Comparison of ENCODE assay signal across 15 mouse cellular contexts in the genomic region with DNA sequence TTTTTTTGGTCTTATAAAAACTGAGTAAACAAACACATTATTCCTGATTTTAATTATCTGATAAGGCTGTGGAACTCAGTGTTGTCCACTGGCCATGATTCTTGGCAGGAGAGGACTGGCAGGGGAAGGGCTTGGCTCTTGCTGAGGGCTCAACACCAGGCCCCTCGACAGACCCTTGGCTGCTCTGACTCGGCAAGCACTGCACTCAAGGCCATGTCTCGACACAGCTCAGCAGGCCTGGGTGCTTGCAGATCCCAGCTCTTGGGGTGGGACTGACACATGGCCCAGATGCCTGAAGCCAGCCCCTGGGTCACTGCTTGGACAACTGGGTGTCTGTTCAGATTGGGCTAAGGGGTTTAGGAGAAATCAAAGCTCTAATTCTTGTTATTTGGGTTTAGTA. TPM values are rescaled to one million over a fixed set of nuclear protein-coding genes. Genes with fewer than 3 reads are reported as not detected.
A peak's percentile ranks its signal among the peaks of the same experiment; 100 is the strongest.
DNase-seq lines count a peak whose midpoint lies in the region; ATAC-seq and TF ChIP-seq lines count a peak whose summit lies in the region.
"Had no signal": no experiment of that assay in that cellular context is flagged by ENCODE, and none has a peak within 500 bp of the region (broad histone marks: within the 10 kb centered on the region; RNA-seq: fewer than 3 reads in every experiment).

No protein-coding gene starts in this region.

- H3K9ac ChIP-seq in kidney, embryonic 16.5 days (replicated peaks; ENCODE audit: low read length), result no peak overlapping the region
- no peak overlapping the region for H3K9ac ChIP-seq in forebrain, embryonic 14.5 days (ENCODE audit: low read length)
- H3K9ac ChIP-seq: liver, embryonic 13.5 days had no signal

- no peak overlapping the region for H3K4me3 ChIP-seq in kidney, embryonic 16.5 days (ENCODE audit: low read length)
- no peak overlapping the region for H3K4me3 ChIP-seq in gastrocnemius, adult 2 months
- no peak overlapping the region for H3K4me3 ChIP-seq in forebrain, embryonic 14.5 days (ENCODE audit: low read depth, low read length)
- H3K4me3 ChIP-seq: liver, embryonic 13.5 days; midbrain, embryonic 10.5 days had no signal

- 75% methylated on average over 3 of the region's 3 CpGs for WGBS in kidney, embryonic 16.5 days
- WGBS in forebrain, embryonic 14.5 days, result 80% methylated on average over 3 of the region's 3 CpGs

- H3K4me2 ChIP-seq in kidney, embryonic 16.5 days (replicated peaks; ENCODE audit: low read depth, low read length), result no peak overlapping the region
- H3K4me2 ChIP-seq in forebrain, embryonic 14.5 days (ENCODE audit: low read length), result no peak overlapping the region
- H3K4me2 ChIP-seq: liver, embryonic 13.5 days had no signal

- no peak for ATAC-seq in kidney, embryonic 16.5 days (ENCODE audit: low FRiP score, low TSS enrichment)
- no peak for ATAC-seq in monocyte, adult 5-6 weeks (replicated peaks; ENCODE audit: insufficient number of reproducible peaks, low FRiP score, low TSS enrichment, poor library complexity, severe bottlenecking)
- no peak for ATAC-seq in forebrain, embryonic 14.5 days
- ATAC-seq: activated CD4-positive, CD25-positive, alpha-beta regulatory T cell, adult 4 months had no signal

- no peaks in the 10 kb centered on the region for H3K27me3 ChIP-seq in kidney, embryonic 16.5 days (ENCODE audit: insufficient read depth, low read length)
- H3K27me3 ChIP-seq in forebrain, embryonic 14.5 days (replicated peaks; ENCODE audit: control insufficient read depth, insufficient read depth, low read length), result no peaks in the 10 kb centered on the region
- H3K27me3 ChIP-seq: liver, embryonic 13.5 days had no signal

- no peak overlapping the region for H3K27ac ChIP-seq in kidney, embryonic 16.5 days (ENCODE audit: low read length)
- H3K27ac ChIP-seq in gastrocnemius, adult 2 months, result peak overlapping the region; percentile 46
- H3K27ac ChIP-seq in forebrain, embryonic 14.5 days (ENCODE audit: low read depth, low read length), result no peak overlapping the region
- H3K27ac ChIP-seq: liver, embryonic 13.5 days; midbrain, embryonic 10.5 days had no signal

- intact Hi-C loops in gastrocnemius, adult 2 months (cut with DNase I), result no loop called here

- peak; percentile 40 for DNase-seq in adrenal gland, postnatal 14 days
- DNase-seq in adrenal gland, postnatal 4 days (ENCODE audit: low spot score in 2 of 2), result no peak
- peak; percentile 30 for DNase-seq in kidney, adult 18-20 months
- DNase-seq in gastrocnemius, adult 2 months, result peak; percentile 66
- peak; percentile 34 to 68 for DNase-seq in kidney, postnatal 36 days
- DNase-seq in forebrain, embryonic 14.5 days (ENCODE audit: low spot score), result no peak
- DNase-seq: liver, embryonic 13.5 days; thymus, postnatal 14 days had no signal

- no peak for TF ChIP-seq CTCF in gastrocnemius, adult 2 months (IDR thresholded peaks at IDR 0.05)

- 0 out of 2 replicates have a peak, but pooled peaks cover 5% of the 10 kb centered on the region for H3K4me1 ChIP-seq in kidney, embryonic 16.5 days (ENCODE audit: insufficient read depth, low read length)
- H3K4me1 ChIP-seq in forebrain, embryonic 14.5 days (ENCODE audit: control insufficient read depth, insufficient read depth, low read length), result no peaks in the 10 kb centered on the region
- H3K4me1 ChIP-seq: midbrain, embryonic 10.5 days had no signal

- H3K9me3 ChIP-seq in kidney, embryonic 16.5 days (ENCODE audit: low read length), result no peaks in the 10 kb centered on the region
- no peaks in the 10 kb centered on the region for H3K9me3 ChIP-seq in forebrain, embryonic 14.5 days (replicated peaks; ENCODE audit: control insufficient read depth, low read length)
- H3K9me3 ChIP-seq: liver, embryonic 13.5 days; midbrain, embryonic 10.5 days had no signal

- H3K36me3 ChIP-seq in kidney, embryonic 16.5 days (ENCODE audit: insufficient read depth, low read length), result peaks cover 22% of the 10 kb centered on the region
- H3K36me3 ChIP-seq in forebrain, embryonic 14.5 days (ENCODE audit: control insufficient read depth, insufficient read depth, low read length), result peaks cover 34% of the 10 kb centered on the region
- H3K36me3 ChIP-seq: liver, embryonic 13.5 days had no signal

RNA-seq across cellular contexts. Expression of a gene that starts 11.4 kb away (rescaled TPM):
- 5.4 and 5.8 TPM in 2 replicates for total RNA-seq in adrenal gland, postnatal 14 days (2021)
- 1 to 10 TPM; 9.7 to 9.9 TPM for total RNA-seq in adrenal gland, postnatal 4 days (2021)
- 17.0 and 19.3 TPM in 2 replicates for polyA plus RNA-seq in kidney, embryonic 16.5 days (2015; fragmentation: Nextera tagmentation; extraction: Ambion mirVana)
- total RNA-seq in gastrocnemius, adult 2 months (2021), result 1 to 10 TPM; 2.7 to 3.8 TPM
- total RNA-seq in monocyte, adult 5-6 weeks (2017), result 1.1 TPM in 1 of 3 replicates, not detected in the others
- 15.8 and 18.6 TPM in 2 replicates for polyA plus RNA-seq in forebrain, embryonic 14.5 days (2014; fragmentation: Nextera tagmentation; extraction: Ambion mirVana)

RNA-seq across cellular contexts. Expression of a gene that starts 39.7 kb away (rescaled TPM):
- 13.3 and 25.6 TPM in 2 replicates for total RNA-seq in adrenal gland, postnatal 14 days (2021)
- total RNA-seq in adrenal gland, postnatal 4 days (2021), result 1 to 10 TPM in 1 of 2 experiments, under 1 TPM in 1; 0.28 to 2.5 TPM
- 11.2 and 13.8 TPM in 2 replicates for polyA plus RNA-seq in kidney, embryonic 16.5 days (2015; fragmentation: Nextera tagmentation; extraction: Ambion mirVana)
- total RNA-seq in gastrocnemius, adult 2 months (2021), result 10 to 100 TPM; 15.5 to 33.0 TPM
- not detected in 3 replicates for total RNA-seq in monocyte, adult 5-6 weeks (2017)
- polyA plus RNA-seq in forebrain, embryonic 14.5 days (2014; fragmentation: Nextera tagmentation; extraction: Ambion mirVana), result 0.21 TPM in 1 of 2 replicates, not detected in the other
- total RNA-seq: ES-E14; left cerebral cortex, postnatal 10 days had no signal
- polyA plus RNA-seq: activated CD4-positive, CD25-positive, alpha-beta regulatory T cell, adult 4 months; hindbrain, embryonic 11.5 days had no signal

Comparison
In these comparisons a context has a peak if more than half of its experiments do, and no peak if none do; other contexts are left out.
1. DNase-seq: peak in adrenal gland, postnatal 14 days (single experiment), kidney, adult 18-20 months (single experiment), gastrocnemius, adult 2 months (single experiment) and kidney, postnatal 36 days (2 of 2); none in adrenal gland, postnatal 4 days (0 of 2) and forebrain, embryonic 14.5 days (single experiment).